Mouse (Mus musculus): ENCODE data around the gene Cyp2c23. TPM values are rescaled to one million over a fixed set of nuclear protein-coding genes. Genes with fewer than 3 reads are reported as not detected.

Cyp2c23 gene
- polyA plus RNA-seq, 1 experiment, result not detected

DNA sequence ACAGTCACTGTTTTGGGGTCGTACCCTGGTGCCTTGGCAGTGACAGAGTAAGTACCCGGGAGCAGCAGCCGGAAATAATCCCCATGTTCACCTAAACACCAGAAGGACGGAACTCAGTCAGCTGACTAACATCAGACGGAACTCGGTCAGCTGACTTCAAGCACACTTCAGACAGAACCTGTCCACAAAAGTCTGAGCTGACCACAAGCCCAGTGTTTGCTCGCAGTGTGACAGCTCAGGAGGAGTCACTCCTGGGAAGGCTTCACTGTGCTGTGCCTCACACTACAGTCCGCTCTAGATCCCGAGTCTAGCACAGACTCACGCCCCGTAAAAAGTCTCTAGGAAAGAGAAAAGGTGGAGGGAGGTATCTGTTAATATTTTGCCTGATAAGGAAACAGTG is 69.0 kb downstream of the Cyp2c23 start:
- H3K4me3 ChIP-seq (replicated peaks), result no peak overlapping the region
- no peak for TF ChIP-seq FLI1 (IDR thresholded peaks at IDR 0.05; ENCODE audit: low read length)
- no peak for TF ChIP-seq GATA1 (IDR thresholded peaks at IDR 0.05; ENCODE audit: borderline replicate concordance, low read length)
- H3K27me3 ChIP-seq (replicated peaks), result peaks cover 34% of the 10 kb centered on the region

GRCm38 (mm10) chr19:43959162-43959561 is 69.8 kb downstream of the Cyp2c23 start:
- H3K36me3 ChIP-seq (replicated peaks; ENCODE audit: low read length), result no peaks in the 10 kb centered on the region
- peaks cover 4% of the 10 kb centered on the region; the same call in 1 of the 2 replicates for H3K9me3 ChIP-seq
- H3K4me3 ChIP-seq (replicated peaks), result no peak overlapping the region
- TF ChIP-seq FLI1 (IDR thresholded peaks at IDR 0.05; ENCODE audit: low read length), result no peak
- TF ChIP-seq GATA1 (IDR thresholded peaks at IDR 0.05; ENCODE audit: borderline replicate concordance, low read length), result no peak
- H3K4me1 ChIP-seq, result no peaks in the 10 kb centered on the region
- H3K27me3 ChIP-seq (replicated peaks), result peaks cover 35% of the 10 kb centered on the region

More for the DNA sequence above, 69.0 kb downstream of the Cyp2c23 start:
- Histone ChIP-seq H3K9me3 (peaks cover 4% of the 10 kb centered on the region; the same call in 1 of the 2 replicates), H3K4me1 (no peaks in the 10 kb centered on the region), H3K36me3 (replicated peaks; ENCODE audit: low read length) (no peaks in the 10 kb centered on the region)

GRCm38 (mm10) chr19:43957881-43958280 is 71.1 kb downstream of the Cyp2c23 start:
- Histone ChIP-seq H3K36me3 (replicated peaks; ENCODE audit: low read length) (no peaks in the 10 kb centered on the region), H3K4me3 (replicated peaks) (no peak overlapping the region), H3K4me1 (no peaks in the 10 kb centered on the region), H3K27me3 (replicated peaks) (peaks cover 26% of the 10 kb centered on the region), H3K9me3 (peaks cover 4% of the 10 kb centered on the region; the same call in 1 of the 2 replicates)
- TF ChIP-seq GATA1 (IDR thresholded peaks at IDR 0.05; ENCODE audit: borderline replicate concordance, low read length), result no peak
- TF ChIP-seq FLI1 (IDR thresholded peaks at IDR 0.05; ENCODE audit: low read length), result no peak

DNA sequence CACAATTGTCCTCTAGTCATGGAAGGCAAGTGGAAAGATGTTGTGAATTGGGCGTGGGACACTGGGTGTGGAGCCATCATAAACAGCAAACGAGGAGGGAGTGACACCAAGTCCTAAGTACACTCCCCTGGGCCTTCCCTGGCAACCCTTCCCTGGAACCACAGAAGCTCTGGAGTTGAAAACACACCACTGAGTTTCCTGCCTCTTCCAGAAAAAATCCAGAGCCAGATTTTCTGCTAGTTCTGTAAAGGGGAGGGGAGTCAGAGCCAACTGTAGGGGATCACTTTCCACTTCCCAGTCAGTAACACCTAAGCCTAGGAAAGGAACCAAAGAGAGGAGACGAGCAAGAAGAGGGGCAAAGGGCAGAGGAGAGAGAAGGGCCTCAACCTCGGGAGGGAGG is 71.6 kb downstream of the Cyp2c23 start:
- Histone ChIP-seq H3K4me1 (no peaks in the 10 kb centered on the region), H3K4me3 (replicated peaks) (no peak overlapping the region), H3K27me3 (replicated peaks) (peaks cover 22% of the 10 kb centered on the region), H3K9me3 (peaks cover 4% of the 10 kb centered on the region; the same call in 1 of the 2 replicates), H3K36me3 (replicated peaks; ENCODE audit: low read length) (no peaks in the 10 kb centered on the region)
- TF ChIP-seq GATA1 (IDR thresholded peaks at IDR 0.05; ENCODE audit: borderline replicate concordance, low read length), result no peak
- no peak for TF ChIP-seq FLI1 (IDR thresholded peaks at IDR 0.05; ENCODE audit: low read length)

DNA sequence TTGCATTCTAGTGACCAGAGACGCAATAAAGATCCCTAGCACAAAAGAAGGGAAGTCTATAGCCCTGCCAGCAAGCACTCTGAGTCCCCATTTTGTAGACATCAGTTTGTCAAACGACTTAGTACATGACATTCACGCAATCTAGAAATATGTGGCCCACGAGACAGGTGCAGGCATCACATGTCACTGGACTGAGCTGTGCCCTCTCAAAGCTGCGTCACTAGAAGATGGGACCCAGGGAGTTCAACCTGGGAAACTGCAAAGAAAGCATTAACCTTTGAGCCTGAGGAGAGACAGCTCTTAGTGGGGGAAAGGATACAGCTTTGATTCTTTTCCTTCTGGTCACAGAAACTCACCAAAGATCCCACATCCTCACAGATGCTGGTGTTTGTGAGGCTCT is 73.7 kb downstream of the Cyp2c23 start:
- Histone ChIP-seq H3K9me3 (peaks cover 3% of the 10 kb centered on the region), H3K36me3 (replicated peaks; ENCODE audit: low read length) (no peaks in the 10 kb centered on the region), H3K27me3 (replicated peaks) (peaks cover 30% of the 10 kb centered on the region), H3K4me1 (no peaks in the 10 kb centered on the region), H3K4me3 (replicated peaks) (no peak overlapping the region)
- TF ChIP-seq FLI1 (IDR thresholded peaks at IDR 0.05; ENCODE audit: low read length), result no peak
- no peak for TF ChIP-seq GATA1 (IDR thresholded peaks at IDR 0.05; ENCODE audit: borderline replicate concordance, low read length)

Other genes starting within 250 kb of the Cyp2c23 start
- not detected in 2 replicates for gene Abcc2, start 247.0 kb downstream of the Cyp2c23 start, polyA plus RNA-seq (2012; ENCODE audit: insufficient read depth, low replicate concordance)
- 0.70 and 2.0 TPM in 2 replicates for gene Dnmbp, start 89.0 kb downstream of the Cyp2c23 start, polyA plus RNA-seq (2012; ENCODE audit: insufficient read depth, low replicate concordance)
- not detected in 2 replicates for gene Cpn1, start 42.7 kb downstream of the Cyp2c23 start, polyA plus RNA-seq (2012; ENCODE audit: insufficient read depth, low replicate concordance)
- gene Erlin1, start 40.6 kb upstream of the Cyp2c23 start, polyA plus RNA-seq (2012; ENCODE audit: insufficient read depth, low replicate concordance), result 2.2 TPM in 1 of 2 replicates, not detected in the other
- 4.1 and 4.9 TPM in 2 replicates for gene Chuk, start 78.3 kb upstream of the Cyp2c23 start, polyA plus RNA-seq (2012; ENCODE audit: insufficient read depth, low replicate concordance)
- gene Cwf19l1, start 106.7 kb upstream of the Cyp2c23 start, polyA plus RNA-seq (2012; ENCODE audit: insufficient read depth, low replicate concordance), result 2.3 and 3.5 TPM in 2 replicates
- gene Bloc1s2, start 117.2 kb upstream of the Cyp2c23 start, polyA plus RNA-seq (2012; ENCODE audit: insufficient read depth, low replicate concordance), result 29.4 and 133 TPM in 2 replicates
- 0.11 TPM in 1 of 2 replicates, not detected in the other for gene Pkd2l1, start 163.2 kb upstream of the Cyp2c23 start, polyA plus RNA-seq (2012; ENCODE audit: insufficient read depth, low replicate concordance)
- gene Scd3, start 174.1 kb upstream of the Cyp2c23 start, polyA plus RNA-seq (2012; ENCODE audit: insufficient read depth, low replicate concordance), result not detected in 2 replicates

Measured in megakaryocyte, embryonic 14.5 days (primary cell).